Comparison of ENCODE assay signal across 24 mouse cellular contexts in the genomic region with DNA sequence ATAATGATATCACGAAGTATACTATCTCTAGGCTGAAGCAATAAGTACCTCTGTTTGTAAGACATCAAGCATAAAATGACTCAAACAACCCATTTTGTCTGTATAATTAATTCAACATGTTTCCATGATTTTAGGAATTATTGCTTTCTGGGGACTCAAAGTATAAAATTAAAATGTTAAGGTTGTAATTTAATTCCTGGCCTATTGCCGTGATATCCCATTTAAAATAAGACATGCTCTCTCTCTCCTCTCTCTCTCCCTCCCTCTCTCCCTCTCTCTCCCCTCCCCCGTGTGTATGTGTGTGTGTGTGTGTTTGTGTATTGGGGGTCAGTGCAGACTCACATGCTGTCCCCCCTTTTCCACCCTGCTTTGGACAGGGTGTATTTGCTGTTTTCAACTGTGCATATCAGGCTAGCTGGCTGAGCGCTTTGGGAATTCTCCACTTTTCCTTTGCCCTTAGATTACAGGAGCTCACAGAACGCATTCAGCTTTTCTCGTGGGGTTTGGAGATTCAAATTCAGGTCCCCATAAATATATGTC. TPM values are rescaled to one million over a fixed set of nuclear protein-coding genes. Genes with fewer than 3 reads are reported as not detected.
DNase-seq lines count a peak whose midpoint lies in the region; ATAC-seq lines count a peak whose summit lies in the region.
"Had no signal": no experiment of that assay in that cellular context is flagged by ENCODE, and none has a peak within 500 bp of the region (broad histone marks: within the 10 kb centered on the region; RNA-seq: fewer than 3 reads in every experiment).

No protein-coding gene starts in this region.

- H3K9ac ChIP-seq in heart, embryonic 12.5 days = 0 out of 2 replicates have a peak overlapping the region, but pooled peaks have one; percentile 36
- no peak overlapping the region for H3K9ac ChIP-seq in limb, embryonic 12.5 days (replicated peaks)
- no peak overlapping the region for H3K9ac ChIP-seq in embryonic facial prominence, embryonic 13.5 days
- H3K9ac ChIP-seq: forebrain, embryonic 12.5 days; forebrain, postnatal 0 days; hindbrain, embryonic 13.5 days; lung, embryonic 15.5 days; neural tube, embryonic 12.5 days had no signal

- H3K4me3 ChIP-seq in heart, embryonic 12.5 days = no peak overlapping the region
- H3K4me3 ChIP-seq in limb, embryonic 12.5 days (replicated peaks) = no peak overlapping the region
- H3K4me3 ChIP-seq in limb, embryonic 10.5 days = no peak overlapping the region
- no peak overlapping the region for H3K4me3 ChIP-seq in embryonic facial prominence, embryonic 13.5 days
- H3K4me3 ChIP-seq: forebrain, embryonic 12.5 days; hindbrain, embryonic 13.5 days; lung, embryonic 15.5 days; midbrain, embryonic 10.5 days; myocyte; neural tube, embryonic 12.5 days had no signal

- ATAC-seq in heart, embryonic 12.5 days (ENCODE audit: insufficient number of reproducible peaks, low FRiP score) = no peak
- no peak for ATAC-seq in limb, embryonic 12.5 days (ENCODE audit: insufficient number of reproducible peaks, insufficient read depth, low FRiP score, low TSS enrichment, low read depth)
- ATAC-seq in embryonic facial prominence, embryonic 13.5 days (ENCODE audit: insufficient number of reproducible peaks, insufficient read depth, low FRiP score, low TSS enrichment, low read depth) = no peak
- ATAC-seq: forebrain, postnatal 0 days had no signal

- H3K4me2 ChIP-seq in heart, embryonic 12.5 days = no peak overlapping the region
- no peak overlapping the region for H3K4me2 ChIP-seq in limb, embryonic 12.5 days
- H3K4me2 ChIP-seq in embryonic facial prominence, embryonic 13.5 days = 0 out of 2 replicates have a peak overlapping the region, but pooled peaks have one; percentile 11
- H3K4me2 ChIP-seq: forebrain, embryonic 12.5 days; hindbrain, embryonic 13.5 days; lung, embryonic 15.5 days; neural tube, embryonic 12.5 days had no signal

- WGBS in heart, embryonic 12.5 days = 63% methylated on average over 6 of the region's 6 CpGs
- WGBS in limb, embryonic 12.5 days = 49% methylated on average over 6 of the region's 6 CpGs
- 71% methylated on average over 6 of the region's 6 CpGs for WGBS in limb, embryonic 10.5 days
- 29% methylated on average over 6 of the region's 6 CpGs for WGBS in embryonic facial prominence, embryonic 13.5 days

- no peaks in the 10 kb centered on the region for H3K36me3 ChIP-seq in heart, embryonic 12.5 days
- H3K36me3 ChIP-seq in limb, embryonic 12.5 days = no peaks in the 10 kb centered on the region
- H3K36me3 ChIP-seq in limb, embryonic 10.5 days = no peaks in the 10 kb centered on the region
- H3K36me3 ChIP-seq in embryonic facial prominence, embryonic 13.5 days = no peaks in the 10 kb centered on the region
- H3K36me3 ChIP-seq: forebrain, embryonic 12.5 days; hindbrain, embryonic 13.5 days; lung, embryonic 15.5 days; midbrain, embryonic 10.5 days; neural tube, embryonic 12.5 days had no signal

- no peaks in the 10 kb centered on the region for H3K27me3 ChIP-seq in heart, embryonic 12.5 days (replicated peaks)
- H3K27me3 ChIP-seq in limb, embryonic 12.5 days = no peaks in the 10 kb centered on the region
- no peaks in the 10 kb centered on the region for H3K27me3 ChIP-seq in limb, embryonic 10.5 days (ENCODE audit: low read depth, poor library complexity, severe bottlenecking)
- peaks cover 15% of the 10 kb centered on the region; the same call in 1 of the 2 replicates for H3K27me3 ChIP-seq in embryonic facial prominence, embryonic 13.5 days
- H3K27me3 ChIP-seq: hindbrain, embryonic 13.5 days; lung, embryonic 15.5 days; neural tube, embryonic 12.5 days had no signal

- H3K9me3 ChIP-seq in heart, embryonic 12.5 days (replicated peaks) = no peaks in the 10 kb centered on the region
- no peaks in the 10 kb centered on the region for H3K9me3 ChIP-seq in limb, embryonic 12.5 days
- H3K9me3 ChIP-seq in limb, embryonic 10.5 days (replicated peaks) = no peaks in the 10 kb centered on the region
- no peaks in the 10 kb centered on the region for H3K9me3 ChIP-seq in embryonic facial prominence, embryonic 13.5 days
- H3K9me3 ChIP-seq: forebrain, embryonic 12.5 days; hindbrain, embryonic 13.5 days; lung, embryonic 15.5 days; midbrain, embryonic 10.5 days; neural tube, embryonic 12.5 days had no signal

- H3K27ac ChIP-seq in heart, embryonic 12.5 days (ENCODE audit: poor library complexity, severe bottlenecking) = 0 out of 2 replicates have a peak overlapping the region, but pooled peaks have one; percentile 43
- 0 out of 2 replicates have a peak overlapping the region, but pooled peaks have one; percentile 17 for H3K27ac ChIP-seq in limb, embryonic 12.5 days
- no peak overlapping the region for H3K27ac ChIP-seq in limb, embryonic 10.5 days
- peak overlapping the region; percentile 71; the same call in 1 of the 2 replicates for H3K27ac ChIP-seq in embryonic facial prominence, embryonic 13.5 days
- H3K27ac ChIP-seq: forebrain, embryonic 12.5 days; hindbrain, embryonic 13.5 days; lung, embryonic 15.5 days; midbrain, embryonic 10.5 days; neural tube, embryonic 12.5 days had no signal

- DNase-seq in heart, adult 11 months = no peak
- no peak for DNase-seq in limb, embryonic 10.5 days (ENCODE audit: low spot score)
- no peak for DNase-seq in urinary bladder, postnatal 36 days (ENCODE audit: low spot score in 2 of 2)
- no peak for DNase-seq in thymus, postnatal 25 days
- DNase-seq: adrenal gland, postnatal 25 days; cerebellum, adult 18-20 months; cerebellum, postnatal 14 days; forebrain, postnatal 0 days; gastrocnemius, postnatal 14 days; heart, postnatal 4 days; kidney, adult 11 months; kidney, postnatal 25 days; right cerebral cortex, adult 18-20 months; spleen, adult 18-20 months; thymus, postnatal 14 days had no signal

- peaks cover 54% of the 10 kb centered on the region for H3K4me1 ChIP-seq in heart, embryonic 12.5 days (replicated peaks)
- H3K4me1 ChIP-seq in limb, embryonic 12.5 days (replicated peaks) = peaks cover 27% of the 10 kb centered on the region
- peaks cover 25% of the 10 kb centered on the region for H3K4me1 ChIP-seq in limb, embryonic 10.5 days
- peaks cover 33% of the 10 kb centered on the region for H3K4me1 ChIP-seq in embryonic facial prominence, embryonic 13.5 days

RNA-seq across cellular contexts. Expression of a gene that starts 40.3 kb away (rescaled TPM):
- polyA plus RNA-seq in heart, embryonic 12.5 days (2016; fragmentation: Nextera tagmentation; extraction: Ambion mirVana) = 48.5 and 50.4 TPM in 2 replicates
- 66.8 and 70.3 TPM in 2 replicates for polyA plus RNA-seq in limb, embryonic 12.5 days (2016; fragmentation: Nextera tagmentation; extraction: Ambion mirVana)
- polyA plus RNA-seq in limb, embryonic 10.5 days (2016; fragmentation: Nextera tagmentation; extraction: Ambion mirVana) = 33.7 and 53.2 TPM in 2 replicates
- 62.3 and 65.6 TPM in 2 replicates for polyA plus RNA-seq in embryonic facial prominence, embryonic 13.5 days (2015; fragmentation: Nextera tagmentation; extraction: Ambion mirVana)
